Mouse (Mus musculus): ENCODE data around the gene Nfib. TPM values are rescaled to one million over a fixed set of nuclear protein-coding genes. Genes with fewer than 3 reads are reported as not detected.

The Nfib gene
- total and polyA plus RNA-seq, 3 experiments = not detected

DNA sequence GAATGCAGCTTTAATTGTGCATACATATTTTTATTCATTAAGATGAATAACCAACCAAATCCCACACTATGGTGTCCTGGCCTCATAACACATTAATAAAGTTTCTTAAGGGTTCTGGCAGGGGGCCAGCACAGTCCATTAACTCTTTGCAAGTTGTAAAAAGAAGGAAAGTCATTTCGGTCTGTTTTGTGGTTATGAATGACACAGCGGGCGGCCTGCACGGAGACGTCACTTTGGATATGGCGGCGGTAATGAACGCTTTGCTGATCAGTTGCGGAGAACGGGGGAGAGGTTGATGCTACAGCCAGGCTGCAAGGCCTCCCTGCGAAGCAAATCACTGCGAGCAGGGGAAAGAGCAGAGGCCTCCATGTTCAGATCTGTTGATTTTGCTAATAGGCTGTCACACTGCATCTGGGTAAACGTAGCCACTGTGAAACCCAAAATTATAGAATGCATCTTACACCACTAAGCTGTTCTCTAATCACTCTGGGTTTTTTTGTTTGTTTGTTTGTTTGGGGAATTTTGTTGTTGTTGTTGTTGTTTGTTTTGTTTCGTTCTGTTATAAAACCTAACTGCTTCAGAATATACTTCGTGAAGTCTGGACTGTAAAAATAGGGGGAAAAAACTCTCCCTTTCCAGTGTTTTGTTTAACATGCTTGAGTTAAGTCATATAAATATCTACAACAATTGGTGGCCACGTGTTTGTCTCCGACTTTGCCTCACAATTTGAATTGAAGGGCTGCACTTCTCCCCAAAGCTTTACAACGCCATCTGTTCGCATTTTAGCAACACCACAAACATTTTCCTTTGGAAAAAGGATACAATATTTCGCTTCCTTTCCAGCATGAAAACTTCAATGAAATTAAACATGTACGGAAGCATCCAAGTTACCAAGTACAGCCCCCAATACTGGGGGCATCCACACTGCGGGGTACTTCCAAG, 296.8 kb downstream of the Nfib start:
- H3K9ac ChIP-seq (ENCODE audit: control insufficient read depth, low read depth, low read length, poor library complexity, severe bottlenecking) = no peak overlapping the region
- TF ChIP-seq MYC (IDR thresholded peaks at IDR 0.05; ENCODE audit: low read depth, low read length) (no peak), GABPA (IDR thresholded peaks at IDR 0.05; ENCODE audit: low read depth, low read length) (no peak), MAX (IDR thresholded peaks at IDR 0.05; ENCODE audit: low read length) (no peak), MAFK (IDR thresholded peaks at IDR 0.05; ENCODE audit: borderline replicate concordance, low read depth, low read length) (no peak), NRF1 (IDR thresholded peaks at IDR 0.05; ENCODE audit: insufficient read depth, low read depth, low read length, poor library complexity, severe bottlenecking) (no peak), USF1 (IDR thresholded peaks at IDR 0.05; ENCODE audit: low read depth, low read length) (no peak), JUND (IDR thresholded peaks at IDR 0.05; ENCODE audit: low read depth, low read length) (no peak), CHD1 (IDR thresholded peaks at IDR 0.05; ENCODE audit: low read depth, low read length) (no peak), MAZ (IDR thresholded peaks at IDR 0.05; ENCODE audit: low read depth, low read length) (no peak), ZNF384 (IDR thresholded peaks at IDR 0.05; ENCODE audit: low read depth, low read length) (no peak), MXI1 (IDR thresholded peaks at IDR 0.05; ENCODE audit: low read depth, low read length) (no peak), ZKSCAN1 (IDR thresholded peaks at IDR 0.05; ENCODE audit: low read depth, low read length) (no peak), CHD2 (IDR thresholded peaks at IDR 0.05; ENCODE audit: low read length) (no peak), GATA1 (IDR thresholded peaks at IDR 0.05; ENCODE audit: low read depth, low read length) (no peak)
- no peaks in the 10 kb centered on the region for H3K79me2 ChIP-seq (ENCODE audit: control insufficient read depth, insufficient read depth, low read length, poor library complexity)

DNA sequence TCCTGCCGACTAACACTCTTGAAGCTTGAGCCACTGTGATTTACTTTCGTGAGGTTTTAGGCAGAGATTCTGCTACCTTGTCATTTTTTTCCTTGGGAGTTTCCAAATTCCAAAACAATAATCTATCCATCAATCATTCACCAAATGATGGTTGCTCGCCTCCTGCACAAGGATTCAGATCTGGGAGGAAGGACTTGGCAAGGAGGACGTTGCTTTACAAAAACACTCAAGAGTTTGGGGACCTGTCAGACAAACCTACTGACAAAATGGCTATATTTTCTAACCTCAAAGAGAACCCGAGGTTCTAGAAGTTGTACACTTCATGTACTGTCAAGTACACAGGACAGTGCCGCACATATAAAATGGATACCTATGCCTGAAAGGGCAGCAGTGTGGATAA, 299.0 kb downstream of the Nfib start:
- Histone ChIP-seq H3K9ac (ENCODE audit: control insufficient read depth, low read depth, low read length, poor library complexity, severe bottlenecking) (no peak overlapping the region), H3K27me3 (ENCODE audit: control insufficient read depth in 1 of 2, insufficient read depth in 2 of 2, low read length in 2 of 2) (no peaks in the 10 kb centered on the region), H3K79me2 (ENCODE audit: control insufficient read depth, insufficient read depth, low read length, poor library complexity) (no peaks in the 10 kb centered on the region), H3K27ac (ENCODE audit: control insufficient read depth, low read depth, low read length) (no peak overlapping the region), H3K4me3 (ENCODE audit: control insufficient read depth in 1 of 2, insufficient read depth in 1 of 2, low read depth in 2 of 2, low read length in 2 of 2) (no peak overlapping the region), H3K36me3 (ENCODE audit: control insufficient read depth in 1 of 2, insufficient read depth in 2 of 2, low read length in 2 of 2) (no peaks in the 10 kb centered on the region), H3K4me1 (ENCODE audit: control insufficient read depth in 1 of 2, insufficient read depth in 2 of 2, low read length in 2 of 2) (no peaks in the 10 kb centered on the region), H3K9me3 (replicated peaks; ENCODE audit: insufficient read depth, low read length) (no peaks in the 10 kb centered on the region)
- no peak for TF ChIP-seq TCF12 (IDR thresholded peaks at IDR 0.05; ENCODE audit: low read depth, low read length)
- no peak for TF ChIP-seq CTCF (IDR thresholded peaks at IDR 0.05 in 2 of 3, conservative IDR thresholded peaks at IDR 0.05 in 1 of 3; ENCODE audit: control insufficient read depth in 1 of 3, insufficient read depth in 1 of 3, low read depth in 2 of 3, low read length in 3 of 3, poor library complexity in 1 of 3, severe bottlenecking in 1 of 3)
- no peak for TF ChIP-seq MYC (IDR thresholded peaks at IDR 0.05; ENCODE audit: low read depth, low read length)
- no peak for TF ChIP-seq SIN3A (IDR thresholded peaks at IDR 0.05; ENCODE audit: low read length)
- no peak for TF ChIP-seq MYB (IDR thresholded peaks at IDR 0.05; ENCODE audit: low read depth, low read length)
- DNase-seq (ENCODE audit: low read depth, low spot score) = no peak

More for the DNA sequence above, 296.8 kb downstream of the Nfib start:
- no peak overlapping the region for H3K4me3 ChIP-seq (ENCODE audit: control insufficient read depth in 1 of 2, insufficient read depth in 1 of 2, low read depth in 2 of 2, low read length in 2 of 2)
- DNase-seq (ENCODE audit: low read depth, low spot score) = no peak
- no peaks in the 10 kb centered on the region for H3K9me3 ChIP-seq (replicated peaks; ENCODE audit: insufficient read depth, low read length)
- H3K27me3 ChIP-seq (ENCODE audit: control insufficient read depth in 1 of 2, insufficient read depth in 2 of 2, low read length in 2 of 2) = no peaks in the 10 kb centered on the region
- H3K27ac ChIP-seq (ENCODE audit: control insufficient read depth, low read depth, low read length) = no peak overlapping the region
- no peaks in the 10 kb centered on the region for H3K36me3 ChIP-seq (ENCODE audit: control insufficient read depth in 1 of 2, insufficient read depth in 2 of 2, low read length in 2 of 2)
- no peaks in the 10 kb centered on the region for H3K4me1 ChIP-seq (ENCODE audit: control insufficient read depth in 1 of 2, insufficient read depth in 2 of 2, low read length in 2 of 2)
